Mouse (Mus musculus): ENCODE measurements around the gene Gm28038. TPM values are rescaled to one million over a fixed set of nuclear protein-coding genes. Genes with fewer than 3 reads are reported as not detected.

Gm28038 gene
- polyA plus RNA-seq, 1 experiment from 2014 or later, result not detected

DNA sequence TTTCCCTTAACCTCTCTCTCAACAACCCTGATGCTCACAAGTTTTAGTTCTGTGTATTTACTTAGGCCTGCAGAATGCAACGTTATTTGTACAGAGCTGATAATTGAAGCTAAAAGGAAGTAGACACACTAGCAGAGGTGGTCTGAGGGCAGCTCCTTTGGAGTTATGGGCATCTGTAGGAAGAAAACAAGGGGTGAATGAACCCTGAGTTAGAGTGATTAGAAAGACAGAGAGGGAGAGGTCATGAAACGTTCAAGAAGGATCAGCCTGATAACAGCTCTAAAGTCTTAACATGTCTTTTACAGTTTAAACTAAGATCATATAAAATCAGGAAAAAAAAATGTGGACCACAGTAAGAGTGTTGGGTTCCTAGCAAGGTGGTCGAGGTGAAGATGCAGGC, 28.5 kb downstream of the Gm28038 start:
- H3K4me2 ChIP-seq (replicated peaks), result no peak overlapping the region
- no peaks in the 10 kb centered on the region for H3K27me3 ChIP-seq
- no peaks in the 10 kb centered on the region for H3K9me3 ChIP-seq
- no peak overlapping the region for H3K9ac ChIP-seq (replicated peaks)
- peaks cover 98% of the 10 kb centered on the region for H3K36me3 ChIP-seq
- no peak overlapping the region for H3K4me3 ChIP-seq
- H3K27ac ChIP-seq (replicated peaks), result no peak overlapping the region
- WGBS, result 92% methylated on average over 3 of the region's 3 CpGs
- ATAC-seq (ENCODE audit: low FRiP score, low read depth), result no peak
- H3K4me1 ChIP-seq, result no peaks in the 10 kb centered on the region

DNA sequence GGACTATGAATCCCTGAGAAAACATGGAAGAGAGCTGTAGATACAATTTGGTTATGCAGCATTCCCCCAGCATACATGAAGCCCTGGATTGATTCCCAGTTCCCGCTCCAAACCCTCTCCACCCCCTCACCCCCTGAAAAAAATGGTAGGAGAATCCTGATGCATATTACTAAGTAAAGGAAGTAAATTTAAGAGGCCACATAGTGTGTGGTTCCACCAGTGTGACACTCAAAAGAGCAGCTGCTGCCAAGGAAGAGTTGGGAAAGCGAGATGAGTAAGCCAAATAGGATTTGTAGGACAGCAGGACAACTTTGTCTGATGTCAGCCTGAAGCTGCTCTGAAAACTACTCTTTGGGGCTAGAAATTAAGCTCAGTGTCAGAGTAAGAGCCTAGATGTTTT, 30.6 kb downstream of the Gm28038 start:
- no peak for ATAC-seq (ENCODE audit: low FRiP score, low read depth)
- Histone ChIP-seq H3K27ac (replicated peaks) (no peak overlapping the region), H3K27me3 (no peaks in the 10 kb centered on the region), H3K4me2 (replicated peaks) (no peak overlapping the region), H3K36me3 (peaks cover 98% of the 10 kb centered on the region), H3K4me3 (no peak overlapping the region), H3K9me3 (no peaks in the 10 kb centered on the region), H3K4me1 (no peaks in the 10 kb centered on the region), H3K9ac (replicated peaks) (no peak overlapping the region)
- 94% methylated on average over 2 of the region's 2 CpGs for WGBS

DNA sequence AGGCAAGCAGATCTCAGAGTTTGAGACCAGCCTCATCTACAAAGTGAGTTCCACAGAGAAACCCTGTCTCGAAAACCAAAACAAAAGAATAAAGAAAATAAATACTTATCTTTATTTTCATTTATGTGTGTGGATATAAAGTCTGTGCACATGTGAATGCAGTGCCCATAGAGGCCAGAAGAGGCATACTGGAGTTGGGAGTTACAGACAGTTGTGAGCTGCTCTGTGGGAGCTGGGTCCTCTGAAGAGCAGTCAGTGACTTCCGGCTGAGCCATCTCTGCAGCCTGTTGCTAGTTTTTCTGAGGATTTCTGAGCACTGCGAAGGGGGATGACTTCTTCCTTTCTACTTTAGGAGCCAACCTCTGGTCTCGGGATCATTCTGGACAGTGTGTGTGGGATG, 35.3 kb downstream of the Gm28038 start:
- WGBS, result 95% methylated on average over 4 of the region's 4 CpGs

DNA sequence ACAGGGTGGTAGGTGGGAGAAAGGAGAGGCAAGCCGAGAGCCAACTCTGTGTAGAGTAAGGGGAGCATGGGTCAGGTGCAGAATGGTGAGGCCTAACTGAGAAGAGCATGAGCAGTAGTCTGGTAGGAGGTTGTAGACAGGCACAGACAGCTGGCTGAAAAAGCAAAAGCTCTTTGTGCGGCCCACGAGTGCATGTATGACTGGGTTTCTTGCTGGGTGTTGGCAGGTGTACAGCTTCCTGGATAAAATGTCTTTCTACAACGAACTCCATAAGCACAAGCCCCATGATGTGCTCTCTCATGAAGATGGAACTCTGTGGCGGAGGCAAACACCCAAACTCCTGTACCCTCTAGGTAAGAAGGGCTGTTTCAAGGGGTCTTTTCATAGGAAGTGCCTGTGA, 36.1 kb downstream of the Gm28038 start:
- Histone ChIP-seq H3K4me3 (no peak overlapping the region), H3K36me3 (peaks cover 91% of the 10 kb centered on the region), H3K9me3 (no peaks in the 10 kb centered on the region), H3K4me1 (no peaks in the 10 kb centered on the region), H3K27ac (replicated peaks) (no peak overlapping the region), H3K27me3 (no peaks in the 10 kb centered on the region), H3K4me2 (replicated peaks) (no peak overlapping the region), H3K9ac (replicated peaks) (no peak overlapping the region)
- WGBS, result 94% methylated on average over 5 of the region's 5 CpGs
- ATAC-seq (ENCODE audit: low FRiP score, low read depth), result no peak

More for the DNA sequence above, 35.3 kb downstream of the Gm28038 start:
- peaks cover 91% of the 10 kb centered on the region for H3K36me3 ChIP-seq
- H3K9ac ChIP-seq (replicated peaks), result no peak overlapping the region
- ATAC-seq (ENCODE audit: low FRiP score, low read depth), result no peak
- H3K9me3 ChIP-seq, result no peaks in the 10 kb centered on the region
- no peak overlapping the region for H3K4me2 ChIP-seq (replicated peaks)
- H3K27me3 ChIP-seq, result no peaks in the 10 kb centered on the region
- H3K27ac ChIP-seq (replicated peaks), result no peak overlapping the region
- no peak overlapping the region for H3K4me3 ChIP-seq
- no peaks in the 10 kb centered on the region for H3K4me1 ChIP-seq

DNA sequence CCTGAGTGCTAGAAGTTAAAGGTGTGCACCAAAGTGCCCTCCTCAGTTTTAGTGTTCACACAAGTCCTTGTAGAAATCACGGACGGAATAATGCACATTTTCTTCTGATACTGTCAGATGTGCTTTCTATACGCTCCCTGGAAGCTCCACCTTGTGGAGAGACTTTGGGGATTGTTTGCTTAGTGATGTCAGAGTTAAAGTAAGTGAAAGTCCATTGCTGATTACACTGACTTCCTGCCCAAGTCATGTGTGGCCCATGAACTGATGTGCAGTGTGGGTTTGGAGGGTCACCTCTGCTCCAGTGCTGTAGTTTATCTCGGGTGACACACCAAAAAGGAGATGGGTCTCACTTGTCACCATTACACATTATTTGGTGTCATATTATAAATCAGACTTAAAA, 38.4 kb downstream of the Gm28038 start:
- no peak for ATAC-seq (ENCODE audit: low FRiP score, low read depth)
- no peak overlapping the region for H3K4me2 ChIP-seq (replicated peaks)
- H3K9me3 ChIP-seq, result no peaks in the 10 kb centered on the region
- H3K27me3 ChIP-seq, result no peaks in the 10 kb centered on the region
- WGBS, result 91% methylated on average over 4 of the region's 4 CpGs
- H3K4me1 ChIP-seq, result no peaks in the 10 kb centered on the region
- no peak overlapping the region for H3K4me3 ChIP-seq
- no peak overlapping the region for H3K9ac ChIP-seq (replicated peaks)
- peaks cover 91% of the 10 kb centered on the region for H3K36me3 ChIP-seq
- H3K27ac ChIP-seq (replicated peaks), result no peak overlapping the region

DNA sequence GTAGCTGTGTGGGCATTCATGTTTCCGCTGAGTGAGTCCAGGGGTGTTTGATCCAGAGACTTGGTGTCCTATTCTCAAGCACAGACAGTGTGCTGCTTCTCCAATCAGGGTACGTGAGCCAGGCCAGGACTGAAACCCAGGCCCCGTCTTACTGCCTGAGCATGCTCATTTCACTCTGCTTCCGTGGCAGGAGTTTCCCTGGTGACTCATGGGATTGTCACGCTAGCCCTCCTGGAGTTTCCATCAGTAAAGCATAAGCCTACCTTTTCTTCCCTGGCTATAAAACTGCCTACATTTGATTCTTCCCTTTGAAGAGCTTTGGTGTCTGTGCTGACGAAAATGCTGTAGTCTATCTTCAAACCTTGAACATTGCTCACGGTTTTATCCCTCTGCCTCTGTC, 42.3 kb downstream of the Gm28038 start:
- Histone ChIP-seq H3K4me3 (no peak overlapping the region), H3K4me2 (replicated peaks) (no peak overlapping the region), H3K36me3 (peaks cover 91% of the 10 kb centered on the region), H3K9ac (replicated peaks) (no peak overlapping the region), H3K9me3 (no peaks in the 10 kb centered on the region), H3K27me3 (no peaks in the 10 kb centered on the region), H3K4me1 (no peaks in the 10 kb centered on the region), H3K27ac (replicated peaks) (no peak overlapping the region)
- WGBS, result 92% methylated on average over 7 of the region's 7 CpGs
- no peak for ATAC-seq (ENCODE audit: low FRiP score, low read depth)

DNA sequence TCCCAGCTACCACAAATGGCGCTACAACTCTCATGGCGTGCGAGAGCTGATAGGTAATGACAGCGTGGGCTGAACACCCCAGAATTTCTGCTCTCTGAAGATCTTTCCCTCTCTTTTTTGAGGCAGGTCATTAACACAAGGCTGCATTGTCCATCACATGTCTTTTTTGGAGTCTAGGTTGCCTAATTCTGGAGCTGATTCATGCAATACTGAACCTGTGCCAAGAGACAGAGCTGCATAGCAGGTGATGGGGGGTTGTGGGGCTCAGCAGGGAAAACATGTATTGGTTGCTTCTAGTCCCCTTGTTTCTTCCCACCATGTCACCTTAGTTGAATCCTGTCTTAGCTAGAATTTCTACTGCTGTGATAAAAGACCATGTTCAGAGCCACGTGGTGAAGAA, 44.5 kb downstream of the Gm28038 start:
- Histone ChIP-seq H3K4me1 (no peaks in the 10 kb centered on the region), H3K36me3 (peaks cover 97% of the 10 kb centered on the region), H3K4me2 (replicated peaks) (no peak overlapping the region), H3K27ac (replicated peaks) (no peak overlapping the region), H3K9ac (replicated peaks) (no peak overlapping the region), H3K4me3 (no peak overlapping the region), H3K9me3 (no peaks in the 10 kb centered on the region), H3K27me3 (no peaks in the 10 kb centered on the region)
- no peak for ATAC-seq (ENCODE audit: low FRiP score, low read depth)
- WGBS, result 94% methylated on average over 5 of the region's 5 CpGs

DNA sequence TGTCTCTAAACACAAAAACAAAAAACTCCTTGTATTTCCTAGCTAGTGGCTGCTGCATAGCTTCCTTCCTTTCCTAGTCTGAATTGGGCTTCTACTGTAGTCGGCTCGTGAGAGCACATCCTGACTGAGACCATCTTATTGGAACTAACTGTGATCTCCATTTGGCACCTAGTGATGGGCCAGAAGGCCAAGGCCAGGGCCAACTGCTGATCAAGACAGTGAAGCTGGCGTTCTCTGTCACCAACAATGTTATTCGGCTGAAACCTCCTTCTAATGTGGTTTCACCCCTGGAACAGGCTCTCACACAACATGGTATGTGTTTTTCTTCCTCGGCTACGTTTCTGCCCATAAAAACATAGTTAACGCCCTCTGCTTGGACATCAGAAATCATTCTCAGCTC, 46.4 kb downstream of the Gm28038 start:
- Histone ChIP-seq H3K27me3 (no peaks in the 10 kb centered on the region), H3K27ac (replicated peaks) (no peak overlapping the region), H3K4me3 (no peak overlapping the region), H3K36me3 (peaks cover 99% of the 10 kb centered on the region), H3K9ac (replicated peaks) (no peak overlapping the region), H3K4me2 (replicated peaks) (no peak overlapping the region), H3K4me1 (no peaks in the 10 kb centered on the region), H3K9me3 (no peaks in the 10 kb centered on the region)
- no peak for ATAC-seq (ENCODE audit: low FRiP score, low read depth)
- 92% methylated on average over 7 of the region's 7 CpGs for WGBS

DNA sequence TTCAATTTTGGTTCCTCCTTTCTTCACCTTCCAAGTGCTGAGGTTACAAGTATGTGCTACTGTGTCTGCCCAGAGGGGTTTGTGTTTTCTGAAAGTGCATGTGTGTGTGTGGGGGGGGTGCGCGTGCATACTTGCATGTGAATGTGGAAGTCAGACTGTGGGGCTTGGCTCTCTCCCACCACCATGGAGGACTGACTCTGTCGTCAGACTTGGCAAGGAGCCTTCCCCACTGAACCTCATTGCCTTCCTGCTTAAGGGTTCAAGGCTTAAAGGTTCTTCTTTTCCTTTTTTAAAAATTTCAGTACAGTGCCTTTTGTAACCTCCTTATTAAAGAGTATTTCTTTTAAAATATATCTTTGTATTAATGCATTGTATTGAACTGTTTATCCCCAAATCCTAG, 47.9 kb downstream of the Gm28038 start:
- 95% methylated on average over 3 of the region's 3 CpGs for WGBS
- Histone ChIP-seq H3K36me3 (peaks cover 99% of the 10 kb centered on the region), H3K4me2 (replicated peaks) (no peak overlapping the region), H3K4me1 (no peaks in the 10 kb centered on the region), H3K9ac (replicated peaks) (no peak overlapping the region), H3K27ac (replicated peaks) (no peak overlapping the region), H3K27me3 (no peaks in the 10 kb centered on the region), H3K9me3 (no peaks in the 10 kb centered on the region), H3K4me3 (no peak overlapping the region)
- ATAC-seq (ENCODE audit: low FRiP score, low read depth), result no peak

DNA sequence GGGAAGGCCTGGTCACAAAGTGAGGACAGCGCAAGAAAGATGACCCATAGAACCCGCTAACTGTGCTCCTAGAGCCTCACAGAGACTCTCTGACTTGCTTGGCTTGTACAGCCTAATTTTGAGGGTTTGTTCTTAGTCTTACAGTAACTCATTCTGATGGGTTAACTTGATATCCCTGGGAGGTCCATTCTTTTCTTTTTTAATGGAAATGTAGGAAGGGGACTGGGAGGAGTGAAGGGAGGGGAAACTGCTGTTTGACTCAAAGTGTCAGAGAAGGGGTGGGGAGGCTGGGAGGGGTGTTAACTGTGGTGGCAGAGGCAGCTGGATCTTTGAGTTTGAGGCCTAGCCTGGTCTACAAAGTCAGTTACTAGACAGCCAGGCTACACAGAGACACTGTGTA, 54.5 kb downstream of the Gm28038 start:
- WGBS, result 96% methylated on average over 2 of the region's 2 CpGs
- Histone ChIP-seq H3K27ac (replicated peaks) (no peak overlapping the region), H3K9me3 (no peaks in the 10 kb centered on the region), H3K4me3 (no peak overlapping the region), H3K36me3 (peaks cover 100% of the 10 kb centered on the region), H3K9ac (replicated peaks) (no peak overlapping the region), H3K27me3 (no peaks in the 10 kb centered on the region), H3K4me1 (no peaks in the 10 kb centered on the region), H3K4me2 (replicated peaks) (no peak overlapping the region)
- ATAC-seq (ENCODE audit: low FRiP score, low read depth), result no peak

DNA sequence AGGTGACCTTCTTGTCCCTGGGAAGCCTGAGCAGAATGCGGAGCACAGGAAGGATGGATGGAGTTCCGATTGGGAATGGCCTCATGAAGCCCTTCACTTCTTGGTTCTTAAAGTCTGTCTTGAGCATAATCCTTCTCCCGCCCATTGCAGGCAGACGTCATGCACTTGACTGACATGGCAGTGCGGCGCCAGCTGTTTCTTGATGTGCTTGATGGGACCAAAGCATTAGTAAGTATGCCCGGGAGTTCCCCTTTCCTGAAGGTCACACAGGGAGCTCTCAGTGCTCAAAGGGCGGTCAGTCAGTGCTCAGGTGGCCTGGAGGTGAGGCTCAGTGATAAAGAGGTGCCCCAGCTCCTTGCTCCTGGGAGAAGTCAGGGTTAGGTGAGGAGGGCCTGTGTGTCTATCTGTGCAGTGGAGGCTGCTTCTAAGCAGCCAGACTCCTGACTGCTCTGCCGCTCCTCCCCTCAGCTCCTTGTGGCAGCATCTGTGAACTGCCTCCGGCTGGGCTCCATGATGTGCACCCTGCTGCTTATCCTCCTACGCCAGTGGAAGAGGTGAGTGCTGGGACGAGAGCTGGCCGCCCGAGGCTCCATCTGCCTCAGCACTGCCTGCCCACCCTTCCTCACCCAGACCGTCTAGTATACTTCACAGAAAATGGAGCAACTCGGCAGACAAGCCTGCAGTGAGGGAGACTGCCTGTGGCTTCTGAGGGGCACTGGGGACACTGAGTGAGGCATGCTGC, 55.5 kb downstream of the Gm28038 start:
- Histone ChIP-seq H3K36me3 (peaks cover 100% of the 10 kb centered on the region), H3K4me3 (no peak overlapping the region), H3K4me2 (replicated peaks) (no peak overlapping the region), H3K4me1 (no peaks in the 10 kb centered on the region), H3K9ac (replicated peaks) (no peak overlapping the region), H3K27ac (replicated peaks) (no peak overlapping the region), H3K9me3 (no peaks in the 10 kb centered on the region), H3K27me3 (no peaks in the 10 kb centered on the region)
- ATAC-seq (ENCODE audit: low FRiP score, low read depth), result no peak
- 89% methylated on average over 16 of the region's 16 CpGs for WGBS

DNA sequence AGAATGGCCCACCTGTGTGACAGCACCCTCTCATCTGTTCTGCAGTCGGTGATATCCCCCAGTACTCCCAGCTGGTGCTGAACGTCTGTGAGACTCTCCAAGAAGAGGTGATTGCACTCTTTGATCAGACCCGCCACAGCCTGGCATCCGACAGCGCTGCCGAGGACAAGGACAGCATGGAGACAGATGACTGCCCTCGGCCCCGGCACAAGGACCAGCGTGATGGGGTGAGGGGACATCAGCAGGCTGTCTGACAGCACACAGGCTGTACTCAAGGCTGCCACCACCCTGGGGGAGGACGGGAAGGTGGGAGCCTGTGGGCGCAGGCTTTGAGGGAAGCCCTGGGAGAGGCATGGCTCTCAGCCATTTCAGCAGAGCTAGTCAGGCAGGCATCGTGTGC, 56.3 kb downstream of the Gm28038 start:
- no peaks in the 10 kb centered on the region for H3K9me3 ChIP-seq
- no peak overlapping the region for H3K27ac ChIP-seq (replicated peaks)
- no peak overlapping the region for H3K4me2 ChIP-seq (replicated peaks)
- no peak overlapping the region for H3K4me3 ChIP-seq
- H3K36me3 ChIP-seq, result peaks cover 100% of the 10 kb centered on the region
- ATAC-seq (ENCODE audit: low FRiP score, low read depth), result no peak
- WGBS, result 91% methylated on average over 12 of the region's 12 CpGs
- H3K9ac ChIP-seq (replicated peaks), result no peak overlapping the region
- no peaks in the 10 kb centered on the region for H3K4me1 ChIP-seq
- no peaks in the 10 kb centered on the region for H3K27me3 ChIP-seq

DNA sequence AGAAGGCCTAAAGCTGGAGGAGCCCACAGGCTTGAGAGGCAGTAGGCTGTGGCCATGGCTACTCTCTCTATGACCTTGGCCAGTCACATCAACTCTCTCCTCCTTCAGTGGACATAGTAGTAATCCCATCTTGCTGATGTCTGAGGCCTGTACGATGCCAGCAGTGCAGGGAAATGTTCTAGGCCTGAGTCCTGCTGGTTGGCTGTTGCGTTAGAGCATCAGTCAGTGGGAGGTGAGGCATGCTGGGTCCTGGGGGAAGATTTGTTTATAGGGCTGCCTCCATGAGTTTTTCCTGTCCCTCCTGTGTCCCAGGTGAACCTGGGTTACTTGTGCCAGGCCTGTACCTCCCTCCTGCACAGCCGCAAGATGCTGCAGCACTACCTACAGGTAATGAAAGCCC, 61.2 kb downstream of the Gm28038 start:
- no peak overlapping the region for H3K27ac ChIP-seq (replicated peaks)
- H3K27me3 ChIP-seq, result no peaks in the 10 kb centered on the region
- no peak overlapping the region for H3K9ac ChIP-seq (replicated peaks)
- WGBS, result 93% methylated on average over 3 of the region's 3 CpGs
- no peak for ATAC-seq (ENCODE audit: low FRiP score, low read depth)
- no peak overlapping the region for H3K4me3 ChIP-seq
- H3K4me2 ChIP-seq (replicated peaks), result no peak overlapping the region
- H3K9me3 ChIP-seq, result no peaks in the 10 kb centered on the region
- H3K36me3 ChIP-seq, result peaks cover 99% of the 10 kb centered on the region
- H3K4me1 ChIP-seq, result no peaks in the 10 kb centered on the region
